Mouse (Mus musculus) sigmoid colon, adult 10 weeks (tissue): ENCODE data around the gene Cyp4a30b. TPM values are rescaled to one million over a fixed set of nuclear protein-coding genes. Genes with fewer than 3 reads are reported as not detected.

ENCODE experiments used
- polyA plus RNA-seq: library from polyadenylated mRNA; stranded (reverse); fragments of 350-450 nt; fragmentation: Illumina TruSeq; extraction: RNeasy Lipid Tissue Mini Kit (QIAGEN cat#74804); gene quantifications from one replicate; pipeline ENCODE4 v1.2.3, GENCODE M21; 2014; ENCODE audit warnings: low read depth, low replicate concordance

Cyp4a30b gene
- not detected for polyA plus RNA-seq

GRCm38 (mm10) chr4:115452304-115452703 is at the start of gene Cyp4a30b:
Cyp4a30b (plus strand) TSS chr4:115452604.

GRCm38 (mm10) chr4:115411324-115411723 is 41.1 kb upstream of the Cyp4a30b start, which contains the start of gene Cyp4a12b:
Cyp4a12b (plus strand) TSS chr4:115411624.

GRCm38 (mm10) chr4:115496001-115496400 is 43.6 kb downstream of the Cyp4a30b start, which contains the start of gene Cyp4a14:
Cyp4a14 (minus strand) TSS chr4:115496142.

GRCm38 (mm10) chr4:115518000-115518399 is 65.6 kb downstream of the Cyp4a30b start, which contains the start of gene Cyp4a10:
Cyp4a10 (plus strand) TSS chr4:115518264.

Other genes with a start within 250 kb of the Cyp4a30b start
- not detected for gene Cyp4a29, start 210.5 kb upstream of the Cyp4a30b start, polyA plus RNA-seq
- not detected for gene Cyp4a12a, start 153.6 kb upstream of the Cyp4a30b start, polyA plus RNA-seq
- not detected for gene Cyp4a12b, start 41.0 kb upstream of the Cyp4a30b start, polyA plus RNA-seq
- gene Cyp4a14, start 43.5 kb downstream of the Cyp4a30b start, polyA plus RNA-seq, result not detected
- not detected for gene Cyp4a10, start 65.7 kb downstream of the Cyp4a30b start, polyA plus RNA-seq
- not detected for gene Cyp4a31, start 111.0 kb downstream of the Cyp4a30b start, polyA plus RNA-seq
- not detected for gene Cyp4a32, start 148.4 kb downstream of the Cyp4a30b start, polyA plus RNA-seq
- 4.2 TPM for gene Cyp4b1, start 195.1 kb downstream of the Cyp4a30b start, polyA plus RNA-seq